Mouse (Mus musculus): ENCODE measurements at regions not wholly inside any gene's neighbourhood (a gene's known extent, or its start where the extent isn't known, plus 50 kb on each side); places are given as distances from the start of the nearest gene placed in this dataset.
A peak's percentile ranks its signal among the peaks of the same experiment; 100 is the strongest.

DNA sequence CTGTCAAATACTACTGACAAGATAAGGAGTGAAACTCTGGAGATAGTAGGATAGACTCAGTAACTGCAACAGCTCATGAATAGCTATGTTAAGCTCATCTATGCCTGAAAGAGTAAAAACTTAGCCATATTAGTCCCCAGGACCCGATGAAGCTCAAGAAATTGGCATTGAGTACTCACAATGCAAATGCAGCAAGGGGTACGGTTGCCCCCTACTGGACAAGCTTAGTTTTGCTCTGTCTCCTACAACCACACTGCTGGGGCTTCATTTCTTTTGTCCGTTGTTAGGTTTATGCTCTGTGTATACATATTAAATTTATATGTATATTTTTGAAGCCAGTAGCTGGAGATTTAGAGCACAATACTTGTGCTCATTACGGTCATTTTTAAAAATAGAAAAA is 74.4 kb upstream of the Mup5 start:
- peak; percentile 67; the same call in 1 of the 2 replicates for ATAC-seq (ENCODE audit: low TSS enrichment)

DNA sequence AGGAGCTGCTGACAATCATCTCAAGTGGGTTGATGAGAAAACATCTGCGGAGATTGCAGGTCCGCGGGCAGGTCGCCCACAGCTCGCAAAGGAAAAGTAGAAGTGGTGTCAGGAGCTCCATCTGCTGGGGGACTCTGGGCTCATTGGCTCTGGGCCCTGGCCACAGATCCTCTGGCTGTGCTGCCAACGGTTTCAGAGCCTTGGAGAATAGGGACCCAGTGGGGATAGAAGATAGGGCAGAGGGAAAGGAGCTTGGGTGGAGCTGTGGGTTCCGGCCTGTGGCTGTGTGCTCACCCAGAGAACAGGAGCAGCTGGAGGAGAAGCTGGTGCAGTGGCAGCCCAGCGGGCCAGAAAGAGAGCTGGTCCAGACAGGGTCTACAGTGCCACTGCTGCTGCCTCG is 67.1 kb upstream of the Mup5 start:
- no peak for ATAC-seq (ENCODE audit: low TSS enrichment)

DNA sequence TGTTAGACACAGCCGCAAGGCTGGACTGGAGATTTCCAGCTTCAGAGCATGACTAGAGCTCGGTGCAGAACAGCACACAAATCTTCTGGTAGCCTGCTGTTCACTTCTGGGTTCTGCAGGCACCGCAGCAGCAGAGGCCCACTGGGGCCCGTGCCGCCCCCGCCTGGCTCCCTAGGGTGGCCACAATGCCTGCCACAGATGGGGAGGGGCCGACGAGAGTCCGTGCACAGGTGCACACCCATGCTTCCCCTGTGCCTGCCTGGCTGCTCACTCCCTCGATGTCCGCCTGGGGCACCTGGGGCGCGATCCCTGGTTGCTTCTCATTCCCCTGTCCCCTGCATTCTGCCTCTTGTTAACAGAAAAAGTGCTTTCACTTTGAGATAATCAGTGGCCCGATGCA is 63.2 kb upstream of the Mup5 start:
- ATAC-seq (ENCODE audit: low TSS enrichment): no peak

DNA sequence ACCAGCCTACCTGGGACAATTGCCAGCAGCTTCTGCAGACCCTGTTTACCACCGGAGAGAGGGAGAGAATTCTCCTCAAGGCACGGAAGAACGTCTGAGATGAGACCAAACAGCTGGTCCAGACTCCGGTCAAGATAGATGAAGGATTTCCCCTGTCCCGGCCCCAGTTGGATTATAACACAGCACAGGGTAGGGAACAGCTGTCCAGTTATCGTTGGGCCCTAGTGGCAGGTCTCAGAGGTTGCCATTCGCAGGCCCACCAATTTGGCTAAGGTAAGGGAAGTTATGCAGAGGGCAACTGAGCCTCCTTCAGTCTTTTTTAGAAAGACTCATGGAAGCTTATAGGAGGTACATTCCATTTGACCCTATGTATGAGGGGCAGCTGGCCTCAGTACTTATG is 62.1 kb upstream of the Mup5 start:
- no peak for ATAC-seq (ENCODE audit: low TSS enrichment)
